Mouse (Mus musculus): ENCODE measurements around the gene Lct. TPM values are rescaled to one million over a fixed set of nuclear protein-coding genes. Genes with fewer than 3 reads are reported as not detected.

Gene Lct
- 0.05 and 0.06 TPM in 2 replicates for polyA plus RNA-seq (2012; rRNA removed)

DNA sequence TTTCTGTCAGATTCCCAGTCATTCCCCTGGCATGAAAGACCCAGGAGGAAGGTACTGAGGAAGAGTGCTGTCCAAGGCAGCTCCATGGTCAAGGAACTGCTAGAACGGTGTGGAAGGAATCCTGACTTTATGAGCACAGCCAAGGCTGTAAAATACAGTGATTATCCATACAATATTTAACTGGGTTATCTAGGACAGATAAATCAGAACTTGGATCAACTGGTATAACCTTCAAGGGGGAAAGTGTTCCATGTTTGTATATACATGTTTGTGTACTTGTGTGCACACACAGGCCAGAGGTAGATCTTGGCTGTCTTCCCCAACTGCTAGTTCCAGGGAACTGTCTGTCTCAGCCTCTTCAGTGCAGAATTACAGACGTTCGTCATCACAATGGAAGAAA is at the start of gene Lct:
TSS of gene Lct (minus strand) at position 101 of the 400 bp plus-strand sequence.
- H3K4me3 ChIP-seq (ENCODE audit: extremely low read depth, insufficient read depth, insufficient read length) = no peak within 1 kb of the TSS
- 92% methylated on average over 3 of the region's 3 CpGs for WGBS

DNA sequence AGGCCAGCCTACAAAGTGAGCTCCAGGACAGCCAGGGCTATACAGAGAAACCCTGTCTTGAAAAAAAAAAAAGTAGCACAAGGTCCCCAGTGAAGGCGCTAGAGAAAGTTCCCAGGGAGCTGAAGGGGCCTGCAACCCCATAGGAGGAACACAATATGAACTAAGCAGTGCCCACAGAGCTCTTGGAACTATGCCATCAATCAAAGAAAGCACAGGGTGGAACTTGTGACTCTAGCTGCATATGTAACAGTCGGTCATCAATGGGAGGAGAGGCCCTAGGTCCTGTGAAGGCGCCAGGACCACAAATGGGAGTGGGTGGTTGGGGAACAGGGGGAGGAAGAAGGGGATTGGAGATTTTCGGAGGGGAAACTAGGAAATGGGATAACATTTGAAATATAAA is 48.7 kb upstream of the Lct start:
- Histone ChIP-seq H3K4me1 (ENCODE audit: control insufficient read depth, insufficient read depth, insufficient read length) (no peaks in the 10 kb centered on the region), H3K4me3 (ENCODE audit: extremely low read depth, insufficient read depth, insufficient read length) (no peak overlapping the region), H3K27ac (ENCODE audit: insufficient read depth, low read length) (no peak overlapping the region), H3K36me3 (ENCODE audit: control insufficient read depth, insufficient read depth, low read length) (peaks cover 13% of the 10 kb centered on the region), H3K27me3 (ENCODE audit: control insufficient read depth, insufficient read depth, low read length) (no peaks in the 10 kb centered on the region)
- WGBS = 94% methylated on average over 4 of the region's 4 CpGs
- TF ChIP-seq CTCF (IDR thresholded peaks at IDR 0.05; ENCODE audit: extremely low read depth, insufficient read depth, insufficient read length, insufficient replicate concordance) = no peak
- no peak for TF ChIP-seq POLR2A (IDR thresholded peaks at IDR 0.05; ENCODE audit: low read depth, low read length)
- DNase-seq (ENCODE audit: low read depth in 1 of 2, low spot score in 2 of 2) = no peak

More for the DNA sequence above, at the start of gene Lct:
- Histone ChIP-seq H3K27ac (ENCODE audit: insufficient read depth, low read length) (no peak within 1 kb of the TSS), H3K36me3 (ENCODE audit: control insufficient read depth, insufficient read depth, low read length) (peaks cover 17% of the 10 kb centered on the region), H3K4me1 (ENCODE audit: control insufficient read depth, insufficient read depth, insufficient read length) (no peaks in the 10 kb centered on the region), H3K27me3 (ENCODE audit: control insufficient read depth, insufficient read depth, low read length) (no peaks in the 10 kb centered on the region)
- DNase-seq (ENCODE audit: low read depth in 1 of 2, low spot score in 2 of 2) = no peak
- TF ChIP-seq POLR2A (IDR thresholded peaks at IDR 0.05; ENCODE audit: low read depth, low read length) (no peak), CTCF (IDR thresholded peaks at IDR 0.05; ENCODE audit: extremely low read depth, insufficient read depth, insufficient read length, insufficient replicate concordance) (no peak)

DNA sequence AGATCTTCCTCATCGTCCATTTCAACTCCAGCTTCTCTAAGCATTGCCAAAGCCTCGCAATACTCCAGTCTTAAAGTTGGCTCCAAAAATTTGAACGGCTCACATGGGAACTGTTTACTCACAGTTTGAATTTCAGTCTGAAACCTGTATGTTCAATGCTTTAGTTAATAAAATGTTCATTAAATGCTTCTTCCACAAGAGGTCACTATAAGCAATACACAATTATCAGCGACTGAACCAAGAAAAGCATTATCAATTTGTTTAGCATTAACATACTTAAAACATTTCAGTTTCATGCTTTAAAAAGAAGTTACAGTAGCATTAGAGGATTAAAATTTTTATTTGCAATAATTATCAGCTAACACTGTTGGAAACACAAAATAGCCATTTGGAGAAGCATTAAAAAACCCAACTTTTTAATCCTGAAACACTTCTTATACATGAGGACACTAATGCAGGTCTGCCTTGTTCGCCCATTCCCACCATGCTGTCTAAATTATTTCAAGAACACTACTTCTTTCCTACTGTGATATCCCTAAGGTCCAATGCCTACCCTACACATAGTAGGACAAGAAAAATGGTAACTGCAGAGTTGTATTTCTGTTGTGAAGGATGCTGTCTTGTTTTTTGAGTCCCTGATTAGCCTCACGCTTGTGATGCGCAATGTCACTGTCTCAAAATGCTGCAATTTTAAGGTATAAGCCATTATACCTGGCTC is 44.2 kb upstream of the Lct start:
- DNase-seq (ENCODE audit: low read depth in 1 of 2, low spot score in 2 of 2) = no peak
- H3K4me3 ChIP-seq (ENCODE audit: extremely low read depth, insufficient read depth, insufficient read length) = no peak overlapping the region
- H3K27me3 ChIP-seq (ENCODE audit: control insufficient read depth, insufficient read depth, low read length) = no peaks in the 10 kb centered on the region
- peaks cover 9% of the 10 kb centered on the region for H3K36me3 ChIP-seq (ENCODE audit: control insufficient read depth, insufficient read depth, low read length)
- no peak overlapping the region for H3K27ac ChIP-seq (ENCODE audit: insufficient read depth, low read length)
- TF ChIP-seq CTCF (IDR thresholded peaks at IDR 0.05; ENCODE audit: extremely low read depth, insufficient read depth, insufficient read length, insufficient replicate concordance) (no peak), POLR2A (IDR thresholded peaks at IDR 0.05; ENCODE audit: low read depth, low read length) (no peak)
- WGBS = 78% methylated on average over 7 of the region's 7 CpGs
- no peaks in the 10 kb centered on the region for H3K4me1 ChIP-seq (ENCODE audit: control insufficient read depth, insufficient read depth, insufficient read length)

DNA sequence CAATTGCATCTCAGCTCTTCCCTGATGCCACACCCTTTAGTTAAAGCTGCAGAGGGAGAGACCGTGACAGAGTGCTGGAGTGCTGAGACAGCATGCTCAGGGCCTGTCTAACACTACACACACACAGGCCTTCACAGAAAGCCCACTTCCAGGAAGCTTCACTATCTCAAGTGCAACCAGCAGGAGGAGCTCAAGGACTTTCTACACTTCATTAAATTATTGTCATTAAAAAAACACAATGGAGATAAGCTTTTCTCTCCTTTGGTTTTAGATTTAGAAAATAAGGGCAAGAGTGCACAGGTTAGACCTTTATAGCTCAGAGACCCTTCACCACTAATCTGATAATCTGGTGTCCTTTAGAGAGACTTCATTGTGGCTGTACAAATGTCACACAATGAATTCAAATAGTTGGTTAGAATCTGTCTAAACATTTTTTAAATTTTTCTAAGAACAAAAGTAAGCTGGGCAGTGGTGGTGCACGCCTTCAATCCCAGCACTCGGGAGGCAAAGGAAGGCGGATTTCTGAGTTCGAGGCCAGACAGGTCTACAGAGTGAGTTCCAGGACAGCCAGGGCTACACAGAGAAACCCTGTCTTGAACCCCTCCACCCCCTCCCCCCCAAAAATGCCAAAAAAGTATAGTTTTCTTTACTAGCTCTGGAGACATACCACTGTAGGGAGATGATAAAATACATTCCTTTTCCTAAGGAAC is 40.8 kb upstream of the Lct start:
- H3K36me3 ChIP-seq (ENCODE audit: control insufficient read depth, insufficient read depth, low read length) = peaks cover 15% of the 10 kb centered on the region

DNA sequence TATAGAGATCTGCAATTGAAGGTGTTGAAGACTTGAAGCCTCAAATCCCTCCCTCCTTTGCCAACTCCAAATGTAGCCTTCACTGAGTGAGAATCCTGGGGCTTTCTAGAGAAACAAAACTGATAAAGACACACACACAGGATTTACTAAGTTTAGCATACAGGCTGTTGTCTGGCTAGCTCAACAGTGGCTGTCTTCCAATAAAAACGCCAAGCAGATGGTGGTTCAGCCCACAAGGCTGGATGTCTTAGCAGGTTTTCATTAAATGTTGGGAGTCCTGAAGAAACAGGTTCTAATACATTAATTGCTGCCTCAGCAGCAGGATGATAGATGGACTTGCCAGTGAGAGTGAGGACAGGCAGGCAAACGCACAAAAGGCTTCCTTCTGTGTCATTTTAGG is 32.5 kb upstream of the Lct start:
- peaks cover 6% of the 10 kb centered on the region for H3K36me3 ChIP-seq (ENCODE audit: control insufficient read depth, insufficient read depth, low read length)
- WGBS = 50% methylated on average over 2 of the region's 2 CpGs
- no peak for DNase-seq (ENCODE audit: low read depth in 1 of 2, low spot score in 2 of 2)
- H3K4me1 ChIP-seq (ENCODE audit: control insufficient read depth, insufficient read depth, insufficient read length) = peaks cover 13% of the 10 kb centered on the region
- H3K27ac ChIP-seq (ENCODE audit: insufficient read depth, low read length) = no peak overlapping the region
- no peaks in the 10 kb centered on the region for H3K27me3 ChIP-seq (ENCODE audit: control insufficient read depth, insufficient read depth, low read length)
- no peak overlapping the region for H3K4me3 ChIP-seq (ENCODE audit: extremely low read depth, insufficient read depth, insufficient read length)
- TF ChIP-seq CTCF (IDR thresholded peaks at IDR 0.05; ENCODE audit: extremely low read depth, insufficient read depth, insufficient read length, insufficient replicate concordance) (no peak), POLR2A (IDR thresholded peaks at IDR 0.05; ENCODE audit: low read depth, low read length) (no peak)

More for the DNA sequence above, 40.8 kb upstream of the Lct start:
- 74% methylated on average over 5 of the region's 5 CpGs for WGBS
- DNase-seq (ENCODE audit: low read depth in 1 of 2, low spot score in 2 of 2) = peak in 1 of 2 experiments; percentile 43
- Histone ChIP-seq H3K27me3 (ENCODE audit: control insufficient read depth, insufficient read depth, low read length) (no peaks in the 10 kb centered on the region), H3K4me3 (ENCODE audit: extremely low read depth, insufficient read depth, insufficient read length) (no peak overlapping the region), H3K4me1 (ENCODE audit: control insufficient read depth, insufficient read depth, insufficient read length) (no peaks in the 10 kb centered on the region), H3K27ac (ENCODE audit: insufficient read depth, low read length) (no peak overlapping the region)
- TF ChIP-seq POLR2A (IDR thresholded peaks at IDR 0.05; ENCODE audit: low read depth, low read length) (no peak), CTCF (IDR thresholded peaks at IDR 0.05; ENCODE audit: extremely low read depth, insufficient read depth, insufficient read length, insufficient replicate concordance) (peak; percentile 27; the same call in 1 of the 2 replicates)

DNA sequence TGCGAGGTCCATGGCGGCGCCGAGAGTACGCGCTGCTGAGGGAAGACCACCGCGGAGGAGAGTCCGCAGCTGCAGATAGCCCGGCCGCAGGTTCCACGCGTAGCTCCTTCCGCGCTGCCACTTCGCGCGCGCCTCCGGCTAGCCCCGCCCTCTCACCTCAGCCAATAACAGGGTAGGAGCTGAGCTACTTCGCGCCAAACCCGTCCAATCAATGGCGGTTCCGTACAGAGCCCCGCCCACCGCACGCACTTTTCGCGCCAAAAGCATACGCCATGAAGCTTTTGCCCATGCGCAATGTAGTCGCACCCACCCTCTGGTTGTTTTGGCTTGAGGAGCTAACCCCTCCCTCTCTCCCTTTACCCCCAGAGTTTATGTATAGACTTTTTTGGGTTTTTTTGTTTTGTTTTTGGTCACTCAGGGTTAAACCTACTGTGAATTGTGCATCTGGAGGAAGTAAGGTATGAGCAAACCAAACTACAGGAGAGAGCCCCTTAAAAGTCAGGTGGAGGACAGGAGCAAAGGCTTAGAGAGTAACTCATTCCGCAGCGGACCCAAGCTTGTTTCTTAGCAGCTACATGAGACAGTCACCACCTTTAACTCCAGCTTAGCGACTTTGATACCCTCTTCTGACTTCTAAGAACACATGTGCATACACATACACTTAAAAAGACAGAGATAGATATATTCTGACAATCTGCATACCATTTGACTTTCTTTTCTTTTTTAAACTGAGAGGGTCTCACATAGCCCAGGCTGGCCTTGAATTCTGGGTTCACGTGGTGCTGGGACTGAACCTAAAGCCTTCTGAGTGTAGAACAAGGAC is 31.6 kb upstream of the Lct start, which contains the start of gene Mcm6:
TSS of gene Mcm6 (minus strand) at position 111 of the 823 bp plus-strand sequence.
- Histone ChIP-seq H3K4me3 (ENCODE audit: extremely low read depth, insufficient read depth, insufficient read length) (peak within 1 kb of the TSS; percentile 91), H3K27me3 (ENCODE audit: control insufficient read depth, insufficient read depth, low read length) (no peaks in the 10 kb centered on the region), H3K36me3 (ENCODE audit: control insufficient read depth, insufficient read depth, low read length) (peaks cover 6% of the 10 kb centered on the region), H3K4me1 (ENCODE audit: control insufficient read depth, insufficient read depth, insufficient read length) (peaks cover 13% of the 10 kb centered on the region), H3K27ac (ENCODE audit: insufficient read depth, low read length) (peak within 1 kb of the TSS; percentile 64)
- peak; percentile 84 to 95 for DNase-seq (ENCODE audit: low read depth in 1 of 2, low spot score in 2 of 2)
- TF ChIP-seq POLR2A (IDR thresholded peaks at IDR 0.05; ENCODE audit: low read depth, low read length) (peak; percentile 37; the same call in 1 of the 2 replicates), CTCF (IDR thresholded peaks at IDR 0.05; ENCODE audit: extremely low read depth, insufficient read depth, insufficient read length, insufficient replicate concordance) (no peak)
- 2% methylated on average over 38 of the region's 38 CpGs for WGBS
